Comparison of ENCODE assay signal across 10 mouse cellular contexts in the genomic region with DNA sequence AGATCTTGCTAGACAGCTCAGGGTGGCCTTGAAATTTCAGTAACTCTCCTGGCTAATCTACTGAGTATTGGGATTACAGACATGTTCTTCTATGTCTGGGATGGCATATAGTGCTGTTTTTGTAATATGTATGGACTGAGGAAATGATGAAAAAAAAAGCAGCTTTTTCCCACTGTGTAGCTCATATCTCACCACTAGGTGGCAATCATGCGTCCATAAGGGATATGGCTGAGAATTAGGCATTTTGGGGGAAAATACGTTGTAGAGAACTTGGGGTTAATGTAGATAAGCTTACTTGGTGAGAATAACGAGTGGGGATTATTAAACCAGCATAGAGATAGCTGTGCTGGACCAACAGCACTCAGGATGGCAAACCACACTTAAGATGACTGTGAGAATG. TPM values are rescaled to one million over a fixed set of nuclear protein-coding genes. Genes with fewer than 3 reads are reported as not detected.
DNase-seq lines count a peak whose midpoint lies in the region; ATAC-seq and TF ChIP-seq lines count a peak whose summit lies in the region.
"Had no signal": no experiment of that assay in that cellular context is flagged by ENCODE, and none has a peak within 500 bp of the region (broad histone marks: within the 10 kb centered on the region; RNA-seq: fewer than 3 reads in every experiment).

No protein-coding gene starts in this region.

- no peak for ATAC-seq in forebrain, postnatal 0 days
- ATAC-seq in forebrain, embryonic 13.5 days: no peak
- ATAC-seq in lung, postnatal 0 days: no peak
- ATAC-seq: forebrain, embryonic 16.5 days had no signal

- TF ChIP-seq CTCF in forebrain, postnatal 0 days (IDR thresholded peaks at IDR 0.05; ENCODE audit: low read depth): peak; percentile 72
- TF ChIP-seq CTCF in lung, postnatal 0 days (IDR thresholded peaks at IDR 0.05): peak; percentile 73

- no peak overlapping the region for H3K9ac ChIP-seq in forebrain, postnatal 0 days
- no peak overlapping the region for H3K9ac ChIP-seq in forebrain, embryonic 13.5 days
- no peak overlapping the region for H3K9ac ChIP-seq in lung, postnatal 0 days (replicated peaks; ENCODE audit: low read depth)

- no peak overlapping the region for H3K4me3 ChIP-seq in forebrain, postnatal 0 days (ENCODE audit: low read depth, low read length)
- H3K4me3 ChIP-seq in forebrain, embryonic 13.5 days: no peak overlapping the region
- no peak overlapping the region for H3K4me3 ChIP-seq in lung, postnatal 0 days (ENCODE audit: low read depth, low read length)

- no peaks in the 10 kb centered on the region for H3K27me3 ChIP-seq in forebrain, postnatal 0 days (ENCODE audit: insufficient read depth, low read length)
- H3K27me3 ChIP-seq in forebrain, embryonic 13.5 days: no peaks in the 10 kb centered on the region
- no peaks in the 10 kb centered on the region for H3K27me3 ChIP-seq in lung, postnatal 0 days (replicated peaks; ENCODE audit: insufficient read depth, low read length)

- H3K36me3 ChIP-seq in forebrain, postnatal 0 days (ENCODE audit: insufficient read depth): no peaks in the 10 kb centered on the region
- H3K36me3 ChIP-seq in forebrain, embryonic 13.5 days (ENCODE audit: poor library complexity, severe bottlenecking): no peaks in the 10 kb centered on the region
- H3K36me3 ChIP-seq in lung, postnatal 0 days (ENCODE audit: insufficient read depth, low read length): no peaks in the 10 kb centered on the region

- DNase-seq in forebrain, postnatal 0 days: peak; percentile 31
- peak; percentile 22 for DNase-seq in lung, postnatal 0 days (ENCODE audit: low spot score)
- no peak for DNase-seq in lung, adult 18-20 months
- peak; percentile 11 for DNase-seq in c-Kit-positive CD71-positive TER-119-positive erythroid progenitor cells, embryonic 14.5 days (ENCODE audit: low spot score)
- peak; percentile 50 for DNase-seq in retina, embryonic 14.5 days (ENCODE audit: low spot score)
- DNase-seq in urinary bladder, postnatal 36 days (ENCODE audit: low spot score in 2 of 2): no peak
- DNase-seq in cerebellum, postnatal 4 days (ENCODE audit: low spot score in 2 of 2): no peak
- DNase-seq: layer of hippocampus, postnatal 36 days had no signal

- H3K27ac ChIP-seq in forebrain, postnatal 0 days (ENCODE audit: low read depth, low read length): no peak overlapping the region
- no peak overlapping the region for H3K27ac ChIP-seq in forebrain, embryonic 13.5 days
- H3K27ac ChIP-seq in lung, postnatal 0 days (ENCODE audit: low read length): no peak overlapping the region

- H3K4me1 ChIP-seq in forebrain, postnatal 0 days (ENCODE audit: insufficient read depth): no peaks in the 10 kb centered on the region
- H3K4me1 ChIP-seq in forebrain, embryonic 13.5 days: no peaks in the 10 kb centered on the region
- H3K4me1 ChIP-seq in lung, postnatal 0 days (ENCODE audit: insufficient read depth, low read depth, low read length): no peaks in the 10 kb centered on the region

- 34% methylated on average over 3 of the region's 3 CpGs for WGBS in forebrain, postnatal 0 days
- WGBS in forebrain, embryonic 13.5 days: 37% methylated on average over 3 of the region's 3 CpGs
- 27% methylated on average over 3 of the region's 3 CpGs for WGBS in lung, postnatal 0 days

- no peak for TF ChIP-seq EP300 in lung, postnatal 0 days (IDR thresholded peaks at IDR 0.05)

- no peaks in the 10 kb centered on the region for H3K9me3 ChIP-seq in forebrain, postnatal 0 days (ENCODE audit: low read length)
- no peaks in the 10 kb centered on the region for H3K9me3 ChIP-seq in forebrain, embryonic 13.5 days (replicated peaks)
- no peaks in the 10 kb centered on the region for H3K9me3 ChIP-seq in lung, postnatal 0 days (ENCODE audit: low read length)

- H3K4me2 ChIP-seq in forebrain, postnatal 0 days (ENCODE audit: low read depth): no peak overlapping the region
- H3K4me2 ChIP-seq in forebrain, embryonic 13.5 days: no peak overlapping the region
- no peak overlapping the region for H3K4me2 ChIP-seq in lung, postnatal 0 days (replicated peaks; ENCODE audit: low read depth, low read length)

RNA-seq across cellular contexts. Expression of gene Kdm4c, which starts 19.9 kb away (rescaled TPM):
- total RNA-seq in forebrain, postnatal 0 days (2014; rRNA removed): 22.2 and 25.9 TPM in 2 replicates
- 5.5 and 8.2 TPM in 2 replicates for polyA plus RNA-seq in forebrain, postnatal 0 days (2015; fragmentation: Nextera tagmentation; extraction: Ambion mirVana)
- polyA plus RNA-seq in forebrain, embryonic 13.5 days (2015; fragmentation: Nextera tagmentation; extraction: Ambion mirVana): 13.9 and 15.1 TPM in 2 replicates
- polyA plus RNA-seq in lung, postnatal 0 days (2015; fragmentation: Nextera tagmentation; extraction: Ambion mirVana): 8.9 and 9.8 TPM in 2 replicates

Comparison
In these comparisons a context has a peak if more than half of its experiments do, and no peak if none do; other contexts are left out.
1. DNase-seq: peak in forebrain, postnatal 0 days (single experiment), lung, postnatal 0 days (single experiment), c-Kit-positive CD71-positive TER-119-positive erythroid progenitor cells, embryonic 14.5 days (single experiment) and retina, embryonic 14.5 days (single experiment); none in lung, adult 18-20 months (0 of 2), urinary bladder, postnatal 36 days (0 of 2) and cerebellum, postnatal 4 days (0 of 2).